Mouse (Mus musculus) G1E (cell line): ENCODE data around the gene Calm3. TPM values are rescaled to one million over a fixed set of nuclear protein-coding genes. Genes with fewer than 3 reads are reported as not detected.

Experiments used
- ATAC-seq: 2 replicates; pipeline ENCODE4 v1.8.0; 2016; ENCODE audit warnings: mild to moderate bottlenecking; ENCODE audit not compliant: insufficient number of reproducible peaks, poor library complexity, low FRiP score, severe bottlenecking; ENCODE audit errors: extremely low read depth
- DNase-seq: peaks from one replicate; pipeline ENCODE4 v3.0.0; 2012; ENCODE audit warnings: low spot score
- H3K27me3 ChIP-seq: 2 replicates; pipeline ENCODE4 v1.6.1; 2012; ENCODE audit warnings: mild to moderate bottlenecking, low read length, inconsistent platforms; ENCODE audit not compliant: insufficient read depth
- H3K36me3 ChIP-seq: replicated peaks from 2 replicates; pipeline ENCODE3; 2012; ENCODE audit warnings: mild to moderate bottlenecking, inconsistent platforms
- H3K4me1 ChIP-seq: 2 replicates; pipeline ENCODE4 v1.6.1; 2012; ENCODE audit warnings: low read depth, low read length, inconsistent platforms, mixed read lengths; ENCODE audit not compliant: insufficient read depth
- H3K4me3 ChIP-seq: 2 replicates; pipeline ENCODE4 v1.5.1; 2012; ENCODE audit warnings: low read depth, mild to moderate bottlenecking, inconsistent platforms, low read length, moderate library complexity, mixed read lengths
- H3K9me3 ChIP-seq: replicated peaks from 2 replicates; pipeline ENCODE4 v1.6.1; 2012; ENCODE audit warnings: inconsistent platforms
- CTCF ChIP-seq: IDR thresholded peaks from 2 replicates; pipeline ENCODE4 v1.5.1; 2012; ENCODE audit warnings: low read depth, low read length, inconsistent platforms, mixed read lengths
- GATA1 ChIP-seq: IDR thresholded peaks from 2 replicates; pipeline ENCODE4 v1.6.1; 2012; ENCODE audit warnings: borderline replicate concordance, low read length, inconsistent platforms, mixed read lengths
- GATA2 ChIP-seq: IDR thresholded peaks from 2 replicates; pipeline ENCODE4 v1.6.1; 2012; ENCODE audit warnings: low read depth, low read length, inconsistent platforms, borderline replicate concordance
- POLR2AphosphoS5 ChIP-seq: IDR thresholded peaks from 2 replicates; pipeline ENCODE4 v1.6.1; 2012; ENCODE audit warnings: low read depth, low read length, inconsistent platforms; ENCODE audit not compliant: insufficient replicate concordance
- TAL1 ChIP-seq: conservative IDR thresholded peaks from 2 replicates; pipeline ENCODE4 v1.6.1; 2012; ENCODE audit warnings: low read depth, low read length, inconsistent platforms, mixed read lengths
- polyA plus RNA-seq: library from polyadenylated mRNA; stranded (reverse); fragments of >175 nt; gene quantifications from 2 replicates; pipeline ENCODE4 v1.2.3, GENCODE M21; 2012
- total RNA-seq, 2 experiments: library from RNA; stranded (forward) in 1 of 2; stranded (reverse) in 1 of 2; fragments of 200-1000 nt in 1 of 2; fragments of >200 nt in 1 of 2; fragmentation: Nextera tagmentation in 1 of 2; gene quantifications; 2 replicates each; pipeline ENCODE4 v1.2.3; 2014 to 2017

The Calm3 gene
- 157 and 166 TPM in 2 replicates for total RNA-seq (2014; fragmentation: Nextera tagmentation)
- total RNA-seq (2017), result 313 and 344 TPM in 2 replicates
- 792 and 815 TPM in 2 replicates for polyA plus RNA-seq

GRCm38 (mm10) chr7:16924037-16924834 is at the start of gene Calm3:
TSS of gene Calm3 (minus strand) at chr7:16924114.
- DNase-seq (peak; percentile 94), ATAC-seq (peak; percentile 81)
- peaks cover 39% of the 10 kb centered on the region for H3K4me1 ChIP-seq
- H3K27me3 ChIP-seq, result peaks cover 3% of the 10 kb centered on the region; the same call in 1 of the 2 replicates
- TF ChIP-seq POLR2AphosphoS5 (no peak), GATA1 (no peak), TAL1 (no peak), GATA2 (no peak), CTCF (no peak)
- peaks cover 32% of the 10 kb centered on the region for H3K36me3 ChIP-seq
- peak within 1 kb of the TSS; percentile 86 for H3K4me3 ChIP-seq
- H3K9me3 ChIP-seq, result no peaks in the 10 kb centered on the region

- no peak for TF ChIP-seq CTCF
- TF ChIP-seq GATA1, result no peak
- TF ChIP-seq GATA2, result no peak
- TF ChIP-seq TAL1, result no peak
- TF ChIP-seq POLR2AphosphoS5, result no peak
- ATAC-seq, result no peak
- Histone ChIP-seq H3K4me3 (no peak overlapping the region), H3K36me3 (no peaks in the 10 kb centered on the region), H3K4me1 (peaks cover 6% of the 10 kb centered on the region), H3K9me3 (no peaks in the 10 kb centered on the region), H3K27me3 (no peaks in the 10 kb centered on the region; the same call in 1 of the 2 replicates)
- DNase-seq, result no peak
These were observed 47.2 kb upstream of the Calm3 start for GRCm38 (mm10) chr7:16971160-16971559.

- H3K27me3 ChIP-seq, result 0 out of 2 replicates have a peak, but pooled peaks cover 6% of the 10 kb centered on the region
- H3K4me1 ChIP-seq, result peaks cover 4% of the 10 kb centered on the region; the same call in 1 of the 2 replicates
- H3K4me3 ChIP-seq, result no peak overlapping the region
- TF ChIP-seq POLR2AphosphoS5 (no peak), GATA1 (no peak), CTCF (no peak), GATA2 (no peak), TAL1 (no peak)
- no peaks in the 10 kb centered on the region for H3K9me3 ChIP-seq
- ATAC-seq (no peak), DNase-seq (no peak)
- H3K36me3 ChIP-seq, result no peaks in the 10 kb centered on the region
These were observed 44.5 kb upstream of the Calm3 start for GRCm38 (mm10) chr7:16968414-16968813.

- H3K36me3 ChIP-seq, result no peaks in the 10 kb centered on the region
- no peak overlapping the region for H3K4me3 ChIP-seq
- no peaks in the 10 kb centered on the region for H3K9me3 ChIP-seq
- no peak for ATAC-seq
- H3K4me1 ChIP-seq, result no peaks in the 10 kb centered on the region
- peaks cover 32% of the 10 kb centered on the region for H3K27me3 ChIP-seq
- TF ChIP-seq GATA2 (no peak), CTCF (no peak), TAL1 (no peak), POLR2AphosphoS5 (no peak), GATA1 (no peak)
- no peak for DNase-seq
These were observed 37.8 kb upstream of the Calm3 start for GRCm38 (mm10) chr7:16961678-16962077.

DNA sequence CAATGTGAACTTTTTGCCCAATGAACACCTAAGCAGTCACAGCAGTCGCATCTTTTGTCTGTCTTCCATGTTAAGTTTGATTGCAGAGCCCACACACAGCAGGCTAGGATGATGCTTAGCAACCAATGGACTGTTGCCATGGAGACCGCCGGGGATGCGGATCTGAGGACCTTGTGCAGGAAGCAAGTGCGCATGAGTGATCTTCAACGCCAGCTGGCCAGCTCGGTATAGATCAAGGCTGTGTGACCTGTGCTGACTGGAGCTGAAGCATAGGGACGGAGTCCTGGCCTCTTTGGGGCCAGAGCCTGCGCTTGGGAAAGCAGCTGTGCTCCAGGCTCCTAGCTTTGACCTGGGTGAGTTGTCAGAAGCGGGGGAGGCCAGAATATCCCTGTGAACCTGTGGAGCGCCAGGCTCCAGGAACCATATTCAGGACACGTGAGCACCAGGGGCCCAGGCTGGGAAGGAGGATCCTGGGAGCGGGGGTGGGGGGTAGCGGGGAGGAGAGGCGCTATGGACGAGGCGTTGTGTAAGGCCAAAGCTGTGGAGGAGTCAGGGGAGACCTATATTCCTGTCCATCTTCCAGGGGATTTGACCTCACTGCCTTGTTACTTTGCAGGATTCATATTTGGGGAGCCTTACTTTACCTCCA is 35.7 kb upstream of the Calm3 start, which contains the start of gene Pnmal1:
Gene Pnmal1 (plus strand): TSS at position 141 of the 649 bp plus-strand sequence.
- TF ChIP-seq GATA1 (no peak), GATA2 (no peak)
- DNase-seq, result no peak
- no peak within 1 kb of the TSS for H3K4me3 ChIP-seq
- H3K27me3 ChIP-seq, result peaks cover 38% of the 10 kb centered on the region
- no peaks in the 10 kb centered on the region for H3K36me3 ChIP-seq
- H3K4me1 ChIP-seq, result peaks cover 4% of the 10 kb centered on the region; the same call in 1 of the 2 replicates
- H3K9me3 ChIP-seq, result no peaks in the 10 kb centered on the region
- no peak for ATAC-seq

GRCm38 (mm10) chr7:16956410-16957265 is 32.7 kb upstream of the Calm3 start:
- TF ChIP-seq TAL1 (no peak), CTCF (no peak), GATA2 (no peak), POLR2AphosphoS5 (no peak), GATA1 (no peak)
- Histone ChIP-seq H3K4me1 (peaks cover 5% of the 10 kb centered on the region; the same call in 1 of the 2 replicates), H3K4me3 (no peak overlapping the region), H3K36me3 (no peaks in the 10 kb centered on the region), H3K27me3 (peaks cover 28% of the 10 kb centered on the region), H3K9me3 (no peaks in the 10 kb centered on the region)
- ATAC-seq (no peak), DNase-seq (no peak)
